In the genomic region with DNA sequence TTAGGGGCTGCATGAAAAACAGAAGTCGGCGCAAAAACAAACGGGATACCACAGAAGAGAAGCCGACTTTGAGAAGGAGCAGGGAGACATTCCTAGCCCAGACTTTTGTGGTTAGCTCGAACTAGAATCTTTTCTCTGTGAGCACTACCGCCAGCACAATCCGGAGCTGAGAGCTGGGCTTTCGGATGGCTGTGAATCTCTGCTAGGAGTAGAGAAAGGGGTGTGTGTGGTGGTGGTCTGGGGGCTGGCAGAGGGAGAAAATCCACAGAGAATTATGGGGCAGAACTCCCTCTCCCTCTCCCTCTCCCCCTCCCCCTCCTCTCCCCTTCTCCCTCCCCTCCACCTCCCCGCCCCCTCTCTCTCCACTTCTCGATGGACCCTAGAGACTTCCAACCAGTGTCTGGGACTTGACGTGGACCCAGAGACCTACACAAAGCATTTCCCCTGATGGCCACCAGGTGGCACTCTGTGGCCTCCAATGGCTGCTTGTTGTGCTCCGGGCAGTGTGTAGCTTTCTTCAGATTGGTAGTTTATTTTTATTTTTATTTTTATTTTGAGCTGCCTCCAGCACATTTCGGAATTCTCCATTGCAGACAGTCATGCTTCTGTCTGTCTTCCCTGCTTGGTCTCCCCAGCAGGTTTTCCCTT, we compare ENCODE assay signal across 8 mouse cellular contexts. TPM values are rescaled to one million over a fixed set of nuclear protein-coding genes. Genes with fewer than 3 reads are reported as not detected.
DNase-seq lines count a peak whose midpoint lies in the region; TF ChIP-seq lines count a peak whose summit lies in the region.

No protein-coding gene starts in this region.

- intact Hi-C loops in heart, postnatal 25 days (cut with DNase I), result loop anchor here (1.0 to 5.0 kb wide), 3 partner anchors 48 to 268 kb away; no protein-coding TSS in a partner anchor

- H3K4me3 ChIP-seq in ES-Bruce4 (ENCODE audit: low read depth, low read length), result no peak overlapping the region
- no peak overlapping the region for H3K4me3 ChIP-seq in forebrain, embryonic 10.5 days

- H3K36me3 ChIP-seq in ES-Bruce4 (ENCODE audit: control insufficient read depth, insufficient read depth, low read length, poor library complexity, severe bottlenecking), result no peaks in the 10 kb centered on the region
- H3K36me3 ChIP-seq in forebrain, embryonic 10.5 days (replicated peaks), result no peaks in the 10 kb centered on the region

- no peak overlapping the region for H3K9ac ChIP-seq in ES-Bruce4 (ENCODE audit: low read depth, poor library complexity, severe bottlenecking)

- H3K4me1 ChIP-seq in ES-Bruce4 (ENCODE audit: control insufficient read depth, insufficient read depth, low read length), result no peaks in the 10 kb centered on the region
- peaks cover 40% of the 10 kb centered on the region for H3K4me1 ChIP-seq in forebrain, embryonic 10.5 days

- no peak for TF ChIP-seq EP300 in ES-Bruce4 (IDR thresholded peaks at IDR 0.05; ENCODE audit: insufficient read depth, low read depth, low read length)

- H3K27me3 ChIP-seq in ES-Bruce4 (ENCODE audit: control insufficient read depth, insufficient read depth, low read length, poor library complexity, severe bottlenecking), result no peaks in the 10 kb centered on the region
- H3K27me3 ChIP-seq in forebrain, embryonic 10.5 days (ENCODE audit: poor library complexity, severe bottlenecking), result peaks cover 61% of the 10 kb centered on the region

- 40% methylated on average over 12 of the region's 13 CpGs for WGBS in forebrain, embryonic 10.5 days

- TF ChIP-seq POLR2A in ES-Bruce4 (IDR thresholded peaks at IDR 0.05; ENCODE audit: insufficient read depth, low read length), result no peak

- H3K27ac ChIP-seq in ES-Bruce4 (ENCODE audit: insufficient read depth, low read length), result no peak overlapping the region
- peak overlapping the region; percentile 68 for H3K27ac ChIP-seq in forebrain, embryonic 10.5 days

- TF ChIP-seq CTCF in ES-Bruce4 (IDR thresholded peaks at IDR 0.05; ENCODE audit: low read depth, low read length), result peak; percentile 90

- DNase-seq in brain, adult 2 months (ENCODE audit: low read depth, low spot score), result peak; percentile 84
- peak; percentile 80 for DNase-seq in forebrain, embryonic 10.5 days (ENCODE audit: extremely low spot score, low spot score)
- DNase-seq in heart, postnatal 25 days (ENCODE audit: low spot score), result peak; percentile 28
- DNase-seq in layer of hippocampus, adult 9-10 months (ENCODE audit: low spot score), result peak; percentile 65
- DNase-seq in lung, postnatal 36 days, result peak; percentile 90
- DNase-seq in right cerebral cortex, adult 18-20 months, result peak; percentile 72
- DNase-seq in urinary bladder, postnatal 10 days (ENCODE audit: low spot score), result peak; percentile 36

- H3K9me3 ChIP-seq in ES-Bruce4 (replicated peaks; ENCODE audit: control insufficient read depth, insufficient read depth, low read length, poor library complexity, severe bottlenecking), result no peaks in the 10 kb centered on the region
- H3K9me3 ChIP-seq in forebrain, embryonic 10.5 days, result no peaks in the 10 kb centered on the region

RNA-seq across cellular contexts. Expression of gene Atxn10, which starts 20.5 kb away (rescaled TPM):
- polyA plus RNA-seq in ES-Bruce4 (2011; ENCODE audit: insufficient read depth, insufficient read length, low read depth, missing spikeins), result 315 and 320 TPM in 2 replicates
- polyA plus RNA-seq in forebrain, embryonic 10.5 days (2016; fragmentation: Nextera tagmentation; extraction: Ambion mirVana), result 346 and 358 TPM in 2 replicates
- 10 to 100 TPM; 73.8 to 84.8 TPM for total RNA-seq in heart, postnatal 25 days (2021)

Comparison
In these comparisons a context has a peak if more than half of its experiments do, and no peak if none do; other contexts are left out.
1. DNase-seq: peak in every context shown above with its lines; median percentile 90 in lung, postnatal 36 days; 84 in brain, adult 2 months; 80 in forebrain, embryonic 10.5 days; 72 in right cerebral cortex, adult 18-20 months; 65 in layer of hippocampus, adult 9-10 months; 36 in urinary bladder, postnatal 10 days; 28 in heart, postnatal 25 days.